Mouse (Mus musculus) brain, embryonic 18.5 days (tissue): ENCODE data around the gene Vmn2r107.

Experiments used
- DNase-seq: peaks from one replicate; pipeline ENCODE4 v3.0.0-alpha.2; 2012; ENCODE audit warnings: low read depth, low spot score

Gene Vmn2r107

DNA sequence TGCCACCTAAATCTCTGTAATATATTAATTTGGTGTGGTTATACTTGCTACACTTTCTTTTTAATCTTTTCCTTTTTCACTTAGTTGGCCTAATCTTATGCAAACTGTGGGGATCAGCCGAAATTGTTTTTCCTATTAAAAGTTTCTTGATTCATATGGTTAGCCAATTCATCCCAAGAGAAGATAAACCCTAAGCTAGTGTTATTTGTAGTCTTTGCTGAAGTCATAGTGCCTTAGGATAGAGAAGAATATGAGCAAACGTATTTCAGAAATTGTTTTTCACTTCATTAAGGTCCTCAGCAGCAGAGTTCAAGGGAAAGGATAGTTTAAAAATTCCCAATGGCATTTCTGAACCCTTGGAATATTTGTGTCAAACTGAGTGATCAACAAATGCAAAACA lies at the start of gene Vmn2r107:
Gene Vmn2r107 (plus strand): TSS at position 301 of the 400 bp plus-strand sequence.
- no peak for DNase-seq

- no peak for DNase-seq
These were observed 39.3 kb upstream of the Vmn2r107 start for GRCm38 (mm10) chr17:20305790-20306189.

GRCm38 (mm10) chr17:20399105-20399504 lies 54.1 kb downstream of the Vmn2r107 start:
- no peak for DNase-seq

GRCm38 (mm10) chr17:20413846-20414245 lies 68.8 kb downstream of the Vmn2r107 start, which contains the start of gene Vmn1r224:
Gene Vmn1r224 (plus strand): TSS chr17:20414146.
- no peak for DNase-seq
